Mouse (Mus musculus): ENCODE results near the gene Slc35f4. TPM values are rescaled to one million over a fixed set of nuclear protein-coding genes. Genes with fewer than 3 reads are reported as not detected.
"Not testable (repeated sequence)": the region's sequence is repeated elsewhere in the genome, so short reads cannot be mapped to it uniquely, and the experiment has no call there.

Gene Slc35f4
- total RNA-seq, 1 experiment = 0.13 TPM

DNA sequence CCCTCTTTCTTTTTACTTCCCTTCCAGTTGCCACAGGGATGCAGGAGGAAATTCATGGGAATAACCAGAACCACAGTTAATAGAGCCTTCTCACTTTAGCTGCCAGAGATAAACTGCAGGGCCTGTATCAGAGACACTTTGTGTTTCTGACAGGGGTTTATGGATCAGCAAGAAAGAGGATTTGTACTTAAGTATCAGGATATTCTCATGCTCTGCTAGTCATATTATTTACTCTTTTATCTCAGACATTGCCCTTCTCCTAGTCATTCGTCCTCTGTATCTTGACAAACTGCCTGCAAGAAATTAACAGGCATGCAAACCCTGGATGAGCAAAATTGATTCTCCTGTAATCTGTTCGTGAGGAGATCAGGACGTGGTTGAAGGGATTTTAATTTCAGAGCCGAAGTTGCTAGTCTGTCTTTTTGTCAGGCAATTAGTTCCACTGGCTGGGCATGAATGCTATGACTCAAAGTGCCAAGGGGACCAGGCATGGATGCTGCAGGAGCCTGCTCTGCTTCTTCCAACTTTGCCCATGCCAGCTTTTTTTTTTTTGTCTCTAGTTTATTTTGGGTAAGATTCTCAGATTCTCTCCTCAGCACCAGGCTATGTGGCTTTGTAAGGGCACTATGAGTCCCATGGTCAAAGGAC, 231.9 kb downstream of the Slc35f4 start:
- in situ Hi-C loops (cut with MboI; ENCODE audit: low sequenced_read_pairs in 2 of 2, unreplicated experiment in 2 of 2) = loop anchor here in 1 of 2 experiments (10.0 kb wide), 1 partner anchor 61 kb away; no protein-coding TSS in a partner anchor
- Histone ChIP-seq H3K27ac (ENCODE audit: insufficient read depth, low read depth, low read length, poor library complexity, severe bottlenecking) (no peak overlapping the region), H3K4me3 (ENCODE audit: insufficient read depth in 1 of 2, low read depth in 1 of 2, low read length in 2 of 2, poor library complexity in 1 of 2, severe bottlenecking in 1 of 2) (no peak overlapping the region), H3K9me3 (ENCODE audit: control insufficient read depth, insufficient read depth, low read depth, low read length) (no peaks in the 10 kb centered on the region), H3K9ac (ENCODE audit: insufficient read depth, low read depth, low read length, poor library complexity, severe bottlenecking) (no peak overlapping the region), H3K36me3 (ENCODE audit: control insufficient read depth, insufficient read depth, low read length, poor library complexity, severe bottlenecking) (no peaks in the 10 kb centered on the region), H3K4me1 (ENCODE audit: control insufficient read depth in 2 of 2, insufficient read depth in 2 of 2, low read length in 2 of 2, poor library complexity in 1 of 2) (no peaks in the 10 kb centered on the region)
- TF ChIP-seq ZNF384 (IDR thresholded peaks at IDR 0.05; ENCODE audit: low read depth, low read length) = no peak
- no peak for DNase-seq (ENCODE audit: low read depth, low spot score)

DNA sequence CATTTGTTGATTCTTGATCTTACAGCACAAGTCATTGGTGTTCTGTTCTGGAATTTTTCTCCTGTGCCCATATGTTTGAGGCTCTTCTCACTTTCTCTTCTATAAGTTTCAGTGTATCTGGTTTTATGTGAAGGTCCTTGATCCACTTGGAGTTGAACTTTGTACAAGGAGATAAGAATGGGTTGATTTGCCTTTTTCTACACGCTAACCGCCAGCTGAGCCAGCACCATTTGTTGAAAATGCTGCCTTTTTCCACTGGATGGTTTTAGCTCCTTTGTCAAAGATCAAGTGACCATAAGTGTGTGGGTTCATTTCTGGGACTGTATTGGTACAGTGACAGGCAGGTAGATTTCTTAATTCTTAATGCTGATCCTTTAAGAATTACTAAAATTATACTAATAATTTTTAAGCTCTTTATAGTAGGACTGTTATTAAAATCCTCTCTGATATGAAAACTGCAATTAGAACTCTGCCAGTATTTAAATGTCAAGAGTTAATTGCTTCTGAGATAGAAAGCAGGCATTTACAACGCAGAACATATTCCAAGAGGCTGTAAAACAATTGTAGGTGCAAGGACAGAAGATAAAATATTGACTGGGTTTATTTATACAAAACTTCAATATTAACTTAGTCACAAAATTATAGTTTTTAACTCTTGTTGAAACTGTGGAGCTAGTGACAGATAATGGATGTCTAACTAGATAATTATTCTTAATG, 235.7 kb downstream of the Slc35f4 start:
- in situ Hi-C loops (cut with MboI; ENCODE audit: low sequenced_read_pairs in 2 of 2, unreplicated experiment in 2 of 2) = loop anchor here in 1 of 2 experiments (10.0 kb wide), 1 partner anchor 65 kb away; no protein-coding TSS in a partner anchor
- no peak for DNase-seq (ENCODE audit: low read depth, low spot score)
- Histone ChIP-seq H3K4me1 (ENCODE audit: control insufficient read depth in 2 of 2, insufficient read depth in 2 of 2, low read length in 2 of 2, poor library complexity in 1 of 2) (no peaks in the 10 kb centered on the region; a peak in 1 of 4 replicates), H3K9ac (ENCODE audit: insufficient read depth, low read depth, low read length, poor library complexity, severe bottlenecking) (no peak overlapping the region), H3K36me3 (ENCODE audit: control insufficient read depth, insufficient read depth, low read length, poor library complexity, severe bottlenecking) (no peaks in the 10 kb centered on the region), H3K27ac (ENCODE audit: insufficient read depth, low read depth, low read length, poor library complexity, severe bottlenecking) (no peak overlapping the region), H3K4me3 (ENCODE audit: insufficient read depth in 1 of 2, low read depth in 1 of 2, low read length in 2 of 2, poor library complexity in 1 of 2, severe bottlenecking in 1 of 2) (no peak overlapping the region), H3K9me3 (ENCODE audit: control insufficient read depth, insufficient read depth, low read depth, low read length) (no peaks in the 10 kb centered on the region)
- TF ChIP-seq CHD2 (IDR thresholded peaks at IDR 0.05; ENCODE audit: low read depth, low read length) = no peak
- no peak for TF ChIP-seq MAFK (IDR thresholded peaks at IDR 0.05; ENCODE audit: insufficient read depth, low read depth, low read length)
- TF ChIP-seq ZNF384 (IDR thresholded peaks at IDR 0.05; ENCODE audit: low read depth, low read length) = no peak
- TF ChIP-seq ZC3H11A (IDR thresholded peaks at IDR 0.05; ENCODE audit: borderline replicate concordance, low read depth, low read length) = no peak
- TF ChIP-seq HCFC1 (IDR thresholded peaks at IDR 0.05; ENCODE audit: borderline replicate concordance, insufficient read depth, low read length) = no peak

DNA sequence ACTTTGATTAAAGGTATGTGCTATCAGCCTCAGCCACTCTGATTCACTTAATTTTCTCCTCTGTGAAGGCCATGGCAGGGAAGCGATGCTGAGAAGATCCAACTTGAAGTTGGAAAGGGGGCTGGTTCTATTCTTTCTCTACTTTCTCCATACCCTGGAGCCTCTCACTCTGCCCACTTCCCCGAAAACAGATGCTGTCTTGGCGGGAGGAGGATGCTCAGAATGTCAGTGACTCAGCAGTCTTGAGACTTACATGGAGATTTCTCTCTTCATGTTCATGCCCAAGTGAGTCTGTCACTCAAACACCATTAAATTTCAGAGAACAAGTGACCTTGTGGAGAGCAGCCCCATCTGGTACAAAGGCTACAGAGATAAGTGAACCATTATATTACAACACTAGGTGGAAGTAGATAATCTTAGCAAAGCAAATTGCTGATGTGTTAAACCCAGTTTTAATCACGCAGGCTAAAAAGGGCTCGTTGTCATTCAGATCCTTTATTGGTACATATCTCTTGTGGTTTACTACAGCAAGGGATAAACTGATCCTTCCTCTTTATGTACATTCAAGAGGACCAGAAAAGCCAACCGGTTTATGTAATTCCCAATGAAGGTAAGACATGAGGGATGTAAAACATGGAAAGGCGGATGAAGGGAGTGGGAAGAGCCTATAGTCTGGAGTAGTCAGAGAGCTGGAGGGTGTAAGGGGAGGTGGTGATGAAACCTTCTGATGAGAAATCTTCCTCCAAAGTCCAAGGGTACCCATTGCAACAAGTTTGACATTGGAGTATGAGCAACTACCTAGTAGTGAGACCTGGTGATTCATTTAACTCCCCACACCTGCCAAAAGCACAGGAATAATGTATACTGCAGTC, 241.8 kb downstream of the Slc35f4 start:
- Histone ChIP-seq H3K4me1 (ENCODE audit: control insufficient read depth in 2 of 2, insufficient read depth in 2 of 2, low read length in 2 of 2, poor library complexity in 1 of 2) (no peaks in the 10 kb centered on the region; a peak in 1 of 4 replicates), H3K4me3 (ENCODE audit: insufficient read depth in 1 of 2, low read depth in 1 of 2, low read length in 2 of 2, poor library complexity in 1 of 2, severe bottlenecking in 1 of 2) (no peak overlapping the region), H3K27ac (ENCODE audit: insufficient read depth, low read depth, low read length, poor library complexity, severe bottlenecking) (no peak overlapping the region), H3K9ac (ENCODE audit: insufficient read depth, low read depth, low read length, poor library complexity, severe bottlenecking) (no peak overlapping the region), H3K9me3 (ENCODE audit: control insufficient read depth, insufficient read depth, low read depth, low read length) (no peaks in the 10 kb centered on the region), H3K36me3 (ENCODE audit: control insufficient read depth, insufficient read depth, low read length, poor library complexity, severe bottlenecking) (no peaks in the 10 kb centered on the region; the same call in 1 of the 2 replicates)
- in situ Hi-C loops (cut with MboI; ENCODE audit: low sequenced_read_pairs in 2 of 2, unreplicated experiment in 2 of 2) = no loop called here
- no peak for DNase-seq (ENCODE audit: low read depth, low spot score)
- no peak for TF ChIP-seq HCFC1 (IDR thresholded peaks at IDR 0.05; ENCODE audit: borderline replicate concordance, insufficient read depth, low read length)
- no peak for TF ChIP-seq ZNF384 (IDR thresholded peaks at IDR 0.05; ENCODE audit: low read depth, low read length)
- TF ChIP-seq CHD2 (IDR thresholded peaks at IDR 0.05; ENCODE audit: low read depth, low read length) = no peak
- no peak for TF ChIP-seq ZC3H11A (IDR thresholded peaks at IDR 0.05; ENCODE audit: borderline replicate concordance, low read depth, low read length)
- TF ChIP-seq MAFK (IDR thresholded peaks at IDR 0.05; ENCODE audit: insufficient read depth, low read depth, low read length) = no peak

DNA sequence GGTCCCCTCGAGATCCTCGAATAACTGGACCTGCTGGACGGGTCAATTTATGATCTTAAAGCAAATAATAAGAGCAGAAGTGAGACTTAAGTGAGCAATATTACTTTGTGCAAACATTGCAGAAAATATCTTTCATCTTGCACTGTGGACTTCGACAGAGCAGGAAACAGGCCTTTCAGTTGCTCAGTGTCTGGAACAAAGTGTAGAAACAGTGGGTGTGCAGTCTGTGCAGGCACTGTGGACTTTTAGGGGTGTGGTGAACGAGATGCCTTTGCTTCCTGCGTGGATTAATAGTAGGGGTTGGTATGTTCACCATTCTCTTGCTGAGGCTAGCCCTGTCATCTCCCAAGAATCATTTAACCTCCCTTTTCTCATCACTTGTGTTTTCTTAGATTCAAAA, 247.0 kb downstream of the Slc35f4 start:
- H3K9me3 ChIP-seq (ENCODE audit: control insufficient read depth, insufficient read depth, low read depth, low read length) = no peaks in the 10 kb centered on the region
- in situ Hi-C loops (cut with MboI; ENCODE audit: low sequenced_read_pairs in 2 of 2, unreplicated experiment in 2 of 2) = no loop called here
- no peak overlapping the region for H3K4me3 ChIP-seq (ENCODE audit: insufficient read depth in 1 of 2, low read depth in 1 of 2, low read length in 2 of 2, poor library complexity in 1 of 2, severe bottlenecking in 1 of 2)
- no peak for DNase-seq (ENCODE audit: low read depth, low spot score)
- H3K36me3 ChIP-seq (ENCODE audit: control insufficient read depth, insufficient read depth, low read length, poor library complexity, severe bottlenecking) = peaks cover 2% of the 10 kb centered on the region; the same call in 1 of the 2 replicates
- no peak for TF ChIP-seq HCFC1 (IDR thresholded peaks at IDR 0.05; ENCODE audit: borderline replicate concordance, insufficient read depth, low read length)
- TF ChIP-seq ZNF384 (IDR thresholded peaks at IDR 0.05; ENCODE audit: low read depth, low read length) = no peak
- no peak for TF ChIP-seq CHD2 (IDR thresholded peaks at IDR 0.05; ENCODE audit: low read depth, low read length)
- TF ChIP-seq MAFK (IDR thresholded peaks at IDR 0.05; ENCODE audit: insufficient read depth, low read depth, low read length) = no peak
- no peak for TF ChIP-seq ZC3H11A (IDR thresholded peaks at IDR 0.05; ENCODE audit: borderline replicate concordance, low read depth, low read length)
- H3K4me1 ChIP-seq (ENCODE audit: control insufficient read depth in 2 of 2, insufficient read depth in 2 of 2, low read length in 2 of 2, poor library complexity in 1 of 2) = peaks cover 4 to 11% of the 10 kb centered on the region in 2 experiments; a peak in 3 of 4 replicates
- no peak overlapping the region for H3K9ac ChIP-seq (ENCODE audit: insufficient read depth, low read depth, low read length, poor library complexity, severe bottlenecking)
- H3K27ac ChIP-seq (ENCODE audit: insufficient read depth, low read depth, low read length, poor library complexity, severe bottlenecking) = 0 out of 2 replicates have a peak overlapping the region, but pooled peaks have one; percentile 40

DNA sequence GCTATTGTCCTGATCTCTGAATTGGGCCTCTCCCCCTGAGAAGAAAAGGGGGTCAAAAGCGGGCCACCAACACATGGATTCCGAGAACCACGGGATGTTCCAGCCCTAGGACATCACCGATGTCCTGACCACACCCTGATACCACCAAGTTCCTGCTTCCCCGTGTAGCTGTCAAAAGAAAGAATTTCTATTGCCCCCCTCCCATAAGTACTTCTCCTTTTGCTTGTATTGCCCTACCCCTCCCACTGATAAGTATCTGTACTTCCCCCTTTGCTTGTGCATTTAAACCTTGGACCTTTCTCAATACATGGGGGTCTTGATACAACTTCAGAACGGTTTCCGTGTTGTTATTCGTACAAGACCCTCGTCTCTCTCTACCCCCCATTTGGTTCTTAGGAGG, 247.4 kb downstream of the Slc35f4 start:
- DNase-seq (ENCODE audit: low read depth, low spot score); H3K9ac ChIP-seq (ENCODE audit: insufficient read depth, low read depth, low read length, poor library complexity, severe bottlenecking); H3K27ac ChIP-seq (ENCODE audit: insufficient read depth, low read depth, low read length, poor library complexity, severe bottlenecking); H3K4me3 ChIP-seq (ENCODE audit: insufficient read depth in 1 of 2, low read depth in 1 of 2, low read length in 2 of 2, poor library complexity in 1 of 2, severe bottlenecking in 1 of 2); in situ Hi-C loops (cut with MboI; ENCODE audit: low sequenced_read_pairs in 2 of 2, unreplicated experiment in 2 of 2); H3K36me3 ChIP-seq (ENCODE audit: control insufficient read depth, insufficient read depth, low read length, poor library complexity, severe bottlenecking); H3K9me3 ChIP-seq (ENCODE audit: control insufficient read depth, insufficient read depth, low read depth, low read length): not testable (repeated sequence)
- peaks cover 4 to 11% of the 10 kb centered on the region in 2 experiments; a peak in 3 of 4 replicates for H3K4me1 ChIP-seq (ENCODE audit: control insufficient read depth in 2 of 2, insufficient read depth in 2 of 2, low read length in 2 of 2, poor library complexity in 1 of 2)

Measured in ES-E14 (cell line).